Mouse (Mus musculus) cortical plate, adult 2 months (tissue): Measurements from ENCODE around the gene Cenpi.

Source experiments
- CTCF ChIP-seq: fragments of 200-500 bp; IDR thresholded peaks from 2 replicates; pipeline ENCODE4 v1.5.1; 2011; ENCODE audit warnings: mild to moderate bottlenecking, control low read depth, low read length; ENCODE audit not compliant: insufficient read depth; ENCODE audit errors: extremely low read depth
- POLR2A ChIP-seq: fragments of 200-500 bp; IDR thresholded peaks from 2 replicates; pipeline ENCODE4 v1.6.1; 2011; ENCODE audit warnings: mild to moderate bottlenecking, low read length, control low read depth; ENCODE audit not compliant: insufficient read depth; ENCODE audit errors: extremely low read depth

GRCm38 (mm10) chrX:134342735-134343134 lies 34.9 kb downstream of the Cenpi start:
- TF ChIP-seq CTCF (no peak), POLR2A (no peak)
